Mouse (Mus musculus) layer of hippocampus, adult 9-11 months (tissue): ENCODE results near the gene Mrpl58.

Experiments used
- DNase-seq: peaks from one replicate; pipeline ENCODE4 v3.0.0; 2022

Gene Mrpl58

DNA sequence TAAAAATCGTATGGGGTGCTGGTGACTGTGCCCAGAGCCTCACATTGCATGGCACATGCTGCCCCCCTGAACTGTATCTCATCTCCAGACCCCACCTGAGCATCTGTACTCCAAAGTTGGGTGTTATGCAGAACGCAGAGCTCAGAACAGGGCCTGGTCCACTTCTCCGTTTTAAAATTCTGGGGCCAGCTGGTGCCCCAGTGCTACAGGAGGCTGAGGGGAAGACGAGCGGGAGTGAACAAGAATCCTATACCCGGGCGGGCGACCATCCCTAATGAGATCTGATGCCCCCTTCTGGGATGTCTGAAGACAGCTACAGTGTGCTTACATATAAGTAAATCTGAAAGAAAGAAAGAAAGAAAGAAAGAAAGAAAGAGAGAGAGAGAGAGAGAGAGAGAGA lies 57.4 kb downstream of the Mrpl58 start:
- no peak for DNase-seq

DNA sequence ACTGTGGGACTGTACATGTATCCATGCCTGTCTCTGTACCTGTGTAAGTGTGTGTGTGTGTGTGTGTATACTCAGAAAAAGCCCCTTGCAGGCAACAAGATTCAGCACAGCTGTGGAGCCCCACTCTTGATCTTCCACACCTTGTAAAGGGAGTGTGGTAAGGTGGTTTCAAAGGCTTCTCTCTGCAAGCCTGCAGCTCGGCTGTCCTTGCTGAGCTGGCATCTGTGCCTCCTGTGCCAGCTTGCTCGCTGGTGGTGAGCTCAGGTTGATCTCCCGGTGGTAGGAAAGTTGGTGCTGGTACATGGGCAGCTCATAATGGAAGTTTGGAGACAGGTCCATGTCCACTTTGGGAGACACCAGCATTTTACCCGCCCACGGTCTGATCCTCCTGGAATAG lies 58.3 kb downstream of the Mrpl58 start:
- DNase-seq, result no peak
